Mouse (Mus musculus): Measurements from ENCODE around the gene Rsbn1. TPM values are rescaled to one million over a fixed set of nuclear protein-coding genes. Genes with fewer than 3 reads are reported as not detected.

Rsbn1 gene
- polyA plus RNA-seq, 1 experiment, result 3.0 TPM

- peak overlapping the region; percentile 95 for H3K4me3 ChIP-seq
- H3K4me2 ChIP-seq (ENCODE audit: low read depth), result peak overlapping the region; percentile 96
- peak overlapping the region; percentile 39 for H3ac ChIP-seq (ENCODE audit: control insufficient read depth, insufficient read length)
- H3K27me3 ChIP-seq (ENCODE audit: control insufficient read depth, insufficient read depth, insufficient read length), result no peaks in the 10 kb centered on the region
- H3K36me3 ChIP-seq (ENCODE audit: control insufficient read depth, insufficient read depth), result no peaks in the 10 kb centered on the region
- TF ChIP-seq MYOD1 (IDR thresholded peaks at IDR 0.05; ENCODE audit: control insufficient read depth in 1 of 3, insufficient read length in 2 of 3, low read depth in 2 of 3), result no peak
- no peak for TF ChIP-seq POLR2A (IDR thresholded peaks at IDR 0.05; ENCODE audit: insufficient read length, low read depth)
- no peak for TF ChIP-seq REST (IDR thresholded peaks at IDR 0.05; ENCODE audit: insufficient read depth, insufficient read length)
- no peak for TF ChIP-seq TCF3 (IDR thresholded peaks at IDR 0.05; ENCODE audit: insufficient read length, low read depth)
- TF ChIP-seq MAX (IDR thresholded peaks at IDR 0.05; ENCODE audit: low read depth), result no peak
- TF ChIP-seq TCF12 (IDR thresholded peaks at IDR 0.05; ENCODE audit: insufficient read depth, poor library complexity, severe bottlenecking), result no peak
- TF ChIP-seq USF1 (IDR thresholded peaks at IDR 0.05; ENCODE audit: low read depth), result no peak
- TF ChIP-seq POLR2AphosphoS2 (IDR thresholded peaks at IDR 0.05; ENCODE audit: insufficient read length, low read depth), result no peak
- no peak for TF ChIP-seq SRF (IDR thresholded peaks at IDR 0.05; ENCODE audit: control insufficient read depth, insufficient read length, low read depth)
- TF ChIP-seq E2F4 (IDR thresholded peaks at IDR 0.05; ENCODE audit: insufficient read depth), result no peak
- no peak for TF ChIP-seq MYOG (IDR thresholded peaks at IDR 0.05; ENCODE audit: control insufficient read depth in 1 of 3, insufficient read depth in 1 of 3, insufficient read length in 2 of 3, low read depth in 2 of 3)
- TF ChIP-seq CEBPB (IDR thresholded peaks at IDR 0.05; ENCODE audit: insufficient read depth, poor library complexity, severe bottlenecking), result no peak
- peaks cover 54% of the 10 kb centered on the region for H3K79me2 ChIP-seq (ENCODE audit: control insufficient read depth, insufficient read depth)
These were observed 1.6 kb downstream of the Rsbn1 start for GRCm38 (mm10) chr3:103915509-103915896.

GRCm38 (mm10) chr3:103916205-103916838 lies 2.4 kb downstream of the Rsbn1 start:
- no peaks in the 10 kb centered on the region for H3K27me3 ChIP-seq (ENCODE audit: control insufficient read depth, insufficient read depth, insufficient read length)
- H3K4me2 ChIP-seq (ENCODE audit: low read depth), result peak overlapping the region; percentile 96
- peaks cover 62% of the 10 kb centered on the region for H3K79me2 ChIP-seq (ENCODE audit: control insufficient read depth, insufficient read depth)
- no peak overlapping the region for H3ac ChIP-seq (ENCODE audit: control insufficient read depth, insufficient read length)
- peak overlapping the region; percentile 95 for H3K4me3 ChIP-seq
- no peak for TF ChIP-seq TCF3 (IDR thresholded peaks at IDR 0.05; ENCODE audit: insufficient read length, low read depth)
- no peak for TF ChIP-seq CEBPB (IDR thresholded peaks at IDR 0.05; ENCODE audit: insufficient read depth, poor library complexity, severe bottlenecking)
- no peak for TF ChIP-seq MAX (IDR thresholded peaks at IDR 0.05; ENCODE audit: low read depth)
- no peak for TF ChIP-seq POLR2A (IDR thresholded peaks at IDR 0.05; ENCODE audit: insufficient read length, low read depth)
- no peak for TF ChIP-seq SRF (IDR thresholded peaks at IDR 0.05; ENCODE audit: control insufficient read depth, insufficient read length, low read depth)
- TF ChIP-seq TCF12 (IDR thresholded peaks at IDR 0.05; ENCODE audit: insufficient read depth, poor library complexity, severe bottlenecking), result no peak
- no peak for TF ChIP-seq USF1 (IDR thresholded peaks at IDR 0.05; ENCODE audit: low read depth)
- TF ChIP-seq REST (IDR thresholded peaks at IDR 0.05; ENCODE audit: insufficient read depth, insufficient read length), result no peak
- no peak for TF ChIP-seq E2F4 (IDR thresholded peaks at IDR 0.05; ENCODE audit: insufficient read depth)
- peaks cover 6% of the 10 kb centered on the region for H3K36me3 ChIP-seq (ENCODE audit: control insufficient read depth, insufficient read depth)

DNA sequence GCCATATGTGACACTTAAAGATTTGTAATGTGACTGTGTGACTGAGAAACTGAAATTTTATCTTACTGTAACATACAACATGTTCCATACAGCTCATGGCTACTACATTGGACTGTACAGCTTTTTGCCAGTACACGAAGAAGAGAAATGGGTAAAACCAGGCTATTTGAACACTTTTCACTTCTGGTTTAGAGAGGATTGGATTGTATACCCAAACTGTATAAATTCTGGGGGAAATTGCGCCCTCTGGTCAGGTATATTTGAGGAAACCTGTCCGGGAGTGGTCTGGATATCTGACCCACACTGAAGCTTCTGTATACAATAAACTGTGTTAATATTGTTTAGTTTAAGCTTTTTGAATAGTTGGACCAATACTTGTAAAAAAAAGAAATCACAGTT lies 2.9 kb downstream of the Rsbn1 start:
- TF ChIP-seq USF1 (IDR thresholded peaks at IDR 0.05; ENCODE audit: low read depth) (no peak), SRF (IDR thresholded peaks at IDR 0.05; ENCODE audit: control insufficient read depth, insufficient read length, low read depth) (no peak)
- Histone ChIP-seq H3ac (ENCODE audit: control insufficient read depth, insufficient read length) (no peak overlapping the region), H3K4me3 (peak overlapping the region; percentile 95), H3K36me3 (ENCODE audit: control insufficient read depth, insufficient read depth) (peaks cover 6% of the 10 kb centered on the region), H3K4me2 (ENCODE audit: low read depth) (peak overlapping the region; percentile 96), H3K27me3 (ENCODE audit: control insufficient read depth, insufficient read depth, insufficient read length) (no peaks in the 10 kb centered on the region), H3K79me2 (ENCODE audit: control insufficient read depth, insufficient read depth) (peaks cover 67% of the 10 kb centered on the region)

- peaks cover 97% of the 10 kb centered on the region for H3K79me2 ChIP-seq (ENCODE audit: control insufficient read depth, insufficient read depth)
- no peak overlapping the region for H3K4me3 ChIP-seq
- no peaks in the 10 kb centered on the region for H3K27me3 ChIP-seq (ENCODE audit: control insufficient read depth, insufficient read depth, insufficient read length)
- peaks cover 6% of the 10 kb centered on the region for H3K36me3 ChIP-seq (ENCODE audit: control insufficient read depth, insufficient read depth)
- no peak overlapping the region for H3ac ChIP-seq (ENCODE audit: control insufficient read depth, insufficient read length)
- TF ChIP-seq MYOD1 (IDR thresholded peaks at IDR 0.05; ENCODE audit: control insufficient read depth in 1 of 3, insufficient read length in 2 of 3, low read depth in 2 of 3) (no peak), MYOG (IDR thresholded peaks at IDR 0.05; ENCODE audit: control insufficient read depth in 1 of 3, insufficient read depth in 1 of 3, insufficient read length in 2 of 3, low read depth in 2 of 3) (no peak), POLR2A (IDR thresholded peaks at IDR 0.05; ENCODE audit: insufficient read length, low read depth) (no peak), CEBPB (IDR thresholded peaks at IDR 0.05; ENCODE audit: insufficient read depth, poor library complexity, severe bottlenecking) (no peak), TCF12 (IDR thresholded peaks at IDR 0.05; ENCODE audit: insufficient read depth, poor library complexity, severe bottlenecking) (no peak), POLR2AphosphoS2 (IDR thresholded peaks at IDR 0.05; ENCODE audit: insufficient read length, low read depth) (no peak), E2F4 (IDR thresholded peaks at IDR 0.05; ENCODE audit: insufficient read depth) (no peak), USF1 (IDR thresholded peaks at IDR 0.05; ENCODE audit: low read depth) (no peak), TCF3 (IDR thresholded peaks at IDR 0.05; ENCODE audit: insufficient read length, low read depth) (no peak), SRF (IDR thresholded peaks at IDR 0.05; ENCODE audit: control insufficient read depth, insufficient read length, low read depth) (no peak), REST (IDR thresholded peaks at IDR 0.05; ENCODE audit: insufficient read depth, insufficient read length) (no peak), MAX (IDR thresholded peaks at IDR 0.05; ENCODE audit: low read depth) (no peak)
- no peak overlapping the region for H3K4me2 ChIP-seq (ENCODE audit: low read depth)
These were observed 6.2 kb downstream of the Rsbn1 start for GRCm38 (mm10) chr3:103920094-103920493.

DNA sequence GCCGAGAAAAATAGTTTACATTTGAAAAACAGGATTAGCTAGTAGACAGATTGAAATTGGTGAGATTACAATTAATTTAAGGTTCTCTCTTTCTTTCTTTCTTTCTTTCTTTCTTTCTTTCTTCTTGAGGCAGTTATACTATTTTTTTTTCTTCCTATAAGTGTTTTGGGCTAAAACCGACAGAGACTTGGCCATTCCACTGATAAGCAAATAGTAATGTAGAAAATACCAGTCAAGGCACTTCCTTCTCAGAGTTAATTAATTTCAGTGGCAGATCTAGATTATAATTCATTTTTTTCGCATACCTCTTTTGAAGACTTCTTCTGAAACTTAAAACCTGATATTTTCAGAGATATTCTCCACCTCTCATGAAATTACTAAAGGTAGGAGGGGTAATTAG lies 11.4 kb downstream of the Rsbn1 start:
- H3K4me3 ChIP-seq, result no peak overlapping the region
- H3K79me2 ChIP-seq (ENCODE audit: control insufficient read depth, insufficient read depth), result peaks cover 96% of the 10 kb centered on the region
- TF ChIP-seq CEBPB (IDR thresholded peaks at IDR 0.05; ENCODE audit: insufficient read depth, poor library complexity, severe bottlenecking) (no peak), POLR2AphosphoS2 (IDR thresholded peaks at IDR 0.05; ENCODE audit: insufficient read length, low read depth) (no peak), POLR2A (IDR thresholded peaks at IDR 0.05; ENCODE audit: insufficient read length, low read depth) (no peak), MAX (IDR thresholded peaks at IDR 0.05; ENCODE audit: low read depth) (no peak), SRF (IDR thresholded peaks at IDR 0.05; ENCODE audit: control insufficient read depth, insufficient read length, low read depth) (no peak), TCF12 (IDR thresholded peaks at IDR 0.05; ENCODE audit: insufficient read depth, poor library complexity, severe bottlenecking) (no peak)
- H3ac ChIP-seq (ENCODE audit: control insufficient read depth, insufficient read length), result no peak overlapping the region
- peaks cover 15% of the 10 kb centered on the region for H3K36me3 ChIP-seq (ENCODE audit: control insufficient read depth, insufficient read depth)
- H3K4me2 ChIP-seq (ENCODE audit: low read depth), result no peak overlapping the region
- no peaks in the 10 kb centered on the region for H3K27me3 ChIP-seq (ENCODE audit: control insufficient read depth, insufficient read depth, insufficient read length)
